Mouse (Mus musculus) urinary bladder, adult 2 months (tissue): ENCODE results near the gene Rpl9-ps6. TPM values are rescaled to one million over a fixed set of nuclear protein-coding genes. Genes with fewer than 3 reads are reported as not detected.

Experiments
- DNase-seq: peaks from one replicate; pipeline ENCODE4 v3.0.0; 2022; ENCODE audit warnings: low spot score
- polyA plus RNA-seq: library from polyadenylated mRNA; depleted of rRNA; stranded (reverse); fragments of >200 nt; gene quantifications from 2 replicates; pipeline ENCODE4 v1.2.3, GENCODE M21; 2012; rRNA removed

Rpl9-ps6 gene
- polyA plus RNA-seq = 92.1 and 112 TPM in 2 replicates

GRCm38 (mm10) chr19:32466478-32466877 lies at the start of gene Rpl9-ps6:
Rpl9-ps6 (minus strand) TSS chr19:32466578.
- no peak for DNase-seq

- no peak for DNase-seq
Measured at GRCm38 (mm10) chr19:32512518-32512917, 46.1 kb upstream of the Rpl9-ps6 start.

GRCm38 (mm10) chr19:32510962-32511361 lies 44.6 kb upstream of the Rpl9-ps6 start:
- no peak for DNase-seq

- no peak for DNase-seq
Measured at GRCm38 (mm10) chr19:32510267-32510666, 43.9 kb upstream of the Rpl9-ps6 start.

- no peak for DNase-seq
Measured at GRCm38 (mm10) chr19:32507526-32507925, 41.1 kb upstream of the Rpl9-ps6 start.

- no peak for DNase-seq
Measured at GRCm38 (mm10) chr19:32507100-32507499, 40.7 kb upstream of the Rpl9-ps6 start.

- no peak for DNase-seq
Measured at GRCm38 (mm10) chr19:32506514-32506913, 40.1 kb upstream of the Rpl9-ps6 start.

- no peak for DNase-seq
Measured at GRCm38 (mm10) chr19:32506081-32506480, 39.7 kb upstream of the Rpl9-ps6 start.

- DNase-seq = no peak
Measured at GRCm38 (mm10) chr19:32501414-32501813, 35.0 kb upstream of the Rpl9-ps6 start.

GRCm38 (mm10) chr19:32498002-32498401 lies 31.6 kb upstream of the Rpl9-ps6 start:
- no peak for DNase-seq

GRCm38 (mm10) chr19:32497411-32497810 lies 31.0 kb upstream of the Rpl9-ps6 start:
- no peak for DNase-seq

GRCm38 (mm10) chr19:32495034-32495433 lies 28.7 kb upstream of the Rpl9-ps6 start:
- no peak for DNase-seq

- DNase-seq = no peak
Measured at GRCm38 (mm10) chr19:32494611-32495010, 28.2 kb upstream of the Rpl9-ps6 start.

- no peak for DNase-seq
Measured at GRCm38 (mm10) chr19:32493471-32493870, 27.1 kb upstream of the Rpl9-ps6 start.

- no peak for DNase-seq
Measured at GRCm38 (mm10) chr19:32492981-32493380, 26.6 kb upstream of the Rpl9-ps6 start.

GRCm38 (mm10) chr19:32492339-32492738 lies 26.0 kb upstream of the Rpl9-ps6 start:
- DNase-seq = no peak

- DNase-seq = no peak
Measured at GRCm38 (mm10) chr19:32490976-32491375, 24.6 kb upstream of the Rpl9-ps6 start.

- DNase-seq = no peak
Measured at GRCm38 (mm10) chr19:32489166-32489895, 23.0 kb upstream of the Rpl9-ps6 start.

GRCm38 (mm10) chr19:32487595-32488255 lies 21.3 kb upstream of the Rpl9-ps6 start:
- no peak for DNase-seq

GRCm38 (mm10) chr19:32486106-32486724 lies 19.8 kb upstream of the Rpl9-ps6 start:
- peak; percentile 60 for DNase-seq

- DNase-seq = peak; percentile 75
Measured at GRCm38 (mm10) chr19:32485681-32486105, 19.3 kb upstream of the Rpl9-ps6 start, which contains the start of gene Minpp1. Minpp1 (plus strand) TSS chr19:32485769.

- DNase-seq = no peak
Measured at GRCm38 (mm10) chr19:32484941-32485660, 18.7 kb upstream of the Rpl9-ps6 start.
